Mouse (Mus musculus): ENCODE measurements at regions not wholly inside any gene's neighbourhood (a gene's known extent, or its start where the extent isn't known, plus 50 kb on each side); places are given as distances from the start of the nearest gene placed in this dataset.

GRCm38 (mm10) chr1:105423380-105423779 is 66.9 kb upstream of the Rnf152 start:
- TF ChIP-seq POLR2A (IDR thresholded peaks at IDR 0.05; ENCODE audit: borderline replicate concordance, low read depth, low read length) = no peak
- TF ChIP-seq CTCF (IDR thresholded peaks at IDR 0.05; ENCODE audit: low read depth, low read length) = no peak

Data from bone marrow macrophage, adult 2 months (primary cell).